39 mouse cellular contexts compared by ENCODE assay signal in the genomic region with DNA sequence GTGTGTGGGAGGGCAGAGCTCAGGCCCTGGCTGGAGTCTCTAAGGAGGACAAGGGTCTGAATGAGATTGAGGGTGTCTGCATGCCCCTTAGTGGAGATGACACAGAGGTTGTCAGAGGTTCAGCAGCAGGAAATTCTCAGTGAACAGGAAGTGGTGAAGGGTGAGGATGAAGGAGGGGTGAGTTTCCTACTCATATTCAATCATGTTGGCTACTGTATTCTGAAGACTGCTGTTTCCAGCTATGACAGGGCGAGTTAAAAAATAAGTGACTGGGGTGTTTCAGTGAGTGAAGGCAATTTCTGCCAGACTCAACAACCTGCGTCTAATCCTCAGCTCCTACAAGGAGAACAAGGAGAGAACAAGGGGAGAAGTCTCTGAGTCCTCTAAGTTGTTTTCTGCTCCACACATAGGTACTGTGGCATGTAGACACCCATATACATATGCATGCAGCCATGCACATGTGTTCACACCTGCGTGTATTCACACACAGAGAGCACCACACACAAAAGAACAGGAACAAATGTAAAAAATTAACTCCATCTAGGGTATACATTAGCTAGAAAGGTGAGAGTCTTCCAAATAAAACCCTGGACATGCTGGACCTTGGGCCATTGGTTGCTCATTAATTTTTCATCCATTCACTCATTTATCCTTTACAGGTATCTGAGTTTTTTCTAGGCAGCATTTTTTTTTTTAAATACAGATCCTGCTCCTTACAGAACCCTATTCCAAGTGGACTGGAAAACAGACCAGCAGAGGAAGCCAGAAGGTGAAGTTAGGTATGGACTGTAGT. TPM values are rescaled to one million over a fixed set of nuclear protein-coding genes. Genes with fewer than 3 reads are reported as not detected.
DNase-seq lines count a peak whose midpoint lies in the region; ATAC-seq and TF ChIP-seq lines count a peak whose summit lies in the region.
"Had no signal": no experiment of that assay in that cellular context is flagged by ENCODE, and none has a peak within 500 bp of the region (broad histone marks: within the 10 kb centered on the region; RNA-seq: fewer than 3 reads in every experiment).

No protein-coding gene starts in this region.

- no peak overlapping the region for H3K9ac ChIP-seq in kidney, embryonic 16.5 days (replicated peaks; ENCODE audit: low read length)
- H3K9ac ChIP-seq in kidney, postnatal 0 days (ENCODE audit: low read depth, low read length), result no peak overlapping the region
- H3K9ac ChIP-seq: embryonic facial prominence, embryonic 12.5 days; heart, embryonic 12.5 days; hindbrain, embryonic 15.5 days; intestine, embryonic 15.5 days; limb, embryonic 13.5 days; liver, embryonic 12.5 days; liver, postnatal 0 days; midbrain, embryonic 13.5 days; stomach, embryonic 15.5 days had no signal

- no peaks in the 10 kb centered on the region for H3K4me1 ChIP-seq in kidney, embryonic 16.5 days (ENCODE audit: insufficient read depth, low read length)
- H3K4me1 ChIP-seq in kidney, postnatal 0 days (replicated peaks; ENCODE audit: insufficient read depth, low read length), result no peaks in the 10 kb centered on the region
- H3K4me1 ChIP-seq: embryonic facial prominence, embryonic 12.5 days; heart, embryonic 12.5 days; hindbrain, embryonic 15.5 days; intestine, embryonic 15.5 days; limb, embryonic 13.5 days; liver, embryonic 12.5 days; midbrain, embryonic 13.5 days; stomach, embryonic 15.5 days had no signal

- DNase-seq in kidney, adult 11 months, result peak; percentile 53
- peak; percentile 40 for DNase-seq in induced T-regulatory cell, adult 2 months (ENCODE audit: low read depth)
- peak; percentile 7 for DNase-seq in kidney, postnatal 0 days (ENCODE audit: low spot score)
- no peak for DNase-seq in adrenal gland, postnatal 36 days
- DNase-seq in thymus, postnatal 4 days, result no peak
- no peak for DNase-seq in thymus, postnatal 10 days (ENCODE audit: low spot score in 2 of 2)
- DNase-seq: adrenal gland, postnatal 10 days; cerebellum, adult 11 months; cerebellum, adult 9-10 months; embryo, embryonic 11 days; heart, adult 2 months; liver, postnatal 0 days; lung, postnatal 10 days; retina, postnatal 1 day; right cerebral cortex, postnatal 14 days; thymus, postnatal 14 days had no signal

- WGBS in kidney, embryonic 16.5 days, result 68% methylated on average over 3 of the region's 3 CpGs
- 62% methylated on average over 3 of the region's 3 CpGs for WGBS in kidney, postnatal 0 days

- no peaks in the 10 kb centered on the region for H3K36me3 ChIP-seq in kidney, embryonic 16.5 days (ENCODE audit: insufficient read depth, low read length)
- no peaks in the 10 kb centered on the region for H3K36me3 ChIP-seq in kidney, postnatal 0 days (ENCODE audit: insufficient read depth, low read length)
- H3K36me3 ChIP-seq: embryonic facial prominence, embryonic 12.5 days; heart, embryonic 12.5 days; hindbrain, embryonic 15.5 days; intestine, embryonic 15.5 days; limb, embryonic 13.5 days; liver, embryonic 12.5 days; midbrain, embryonic 13.5 days; stomach, embryonic 15.5 days had no signal

- no peak overlapping the region for H3K4me3 ChIP-seq in kidney, embryonic 16.5 days (ENCODE audit: low read length)
- H3K4me3 ChIP-seq in kidney, postnatal 0 days (replicated peaks; ENCODE audit: low read depth, low read length), result no peak overlapping the region
- H3K4me3 ChIP-seq: embryonic facial prominence, embryonic 12.5 days; heart, adult 2 months; heart, embryonic 12.5 days; hindbrain, embryonic 15.5 days; intestine, embryonic 15.5 days; limb, embryonic 13.5 days; liver, embryonic 12.5 days; midbrain, embryonic 13.5 days; stomach, embryonic 15.5 days had no signal

- H3K27ac ChIP-seq in kidney, embryonic 16.5 days (ENCODE audit: low read length), result no peak overlapping the region; the same call in 1 of the 2 replicates
- peak overlapping the region; percentile 25; the same call in 1 of the 2 replicates for H3K27ac ChIP-seq in kidney, postnatal 0 days
- H3K27ac ChIP-seq: embryonic facial prominence, embryonic 12.5 days; heart, adult 2 months; hindbrain, embryonic 15.5 days; intestine, embryonic 15.5 days; limb, embryonic 13.5 days; liver, embryonic 12.5 days; macrophage; midbrain, embryonic 13.5 days; stomach, embryonic 15.5 days had no signal

- TF ChIP-seq CTCF in kidney, postnatal 0 days (IDR thresholded peaks at IDR 0.05; ENCODE audit: low read depth), result no peak

- H3K4me2 ChIP-seq in kidney, embryonic 16.5 days (replicated peaks; ENCODE audit: low read depth, low read length), result no peak overlapping the region
- H3K4me2 ChIP-seq in kidney, postnatal 0 days (ENCODE audit: low read length), result no peak overlapping the region
- H3K4me2 ChIP-seq: embryonic facial prominence, embryonic 12.5 days; heart, embryonic 12.5 days; hindbrain, embryonic 15.5 days; intestine, embryonic 15.5 days; limb, embryonic 13.5 days; liver, embryonic 12.5 days; midbrain, embryonic 13.5 days; stomach, embryonic 15.5 days had no signal

- no peak for ATAC-seq in kidney, embryonic 16.5 days (ENCODE audit: low FRiP score, low TSS enrichment)
- ATAC-seq in CD4-positive, CD25-positive, alpha-beta regulatory T cell, adult 4 months, result peak; percentile 91
- peak; percentile 77 for ATAC-seq in kidney, postnatal 0 days (replicated peaks; ENCODE audit: low FRiP score, low read depth)
- ATAC-seq: forebrain, embryonic 14.5 days; intestine, embryonic 15.5 days; liver, embryonic 12.5 days; liver, postnatal 0 days; midbrain, embryonic 13.5 days had no signal

- no peaks in the 10 kb centered on the region for H3K9me3 ChIP-seq in kidney, embryonic 16.5 days (ENCODE audit: low read length)
- H3K9me3 ChIP-seq in kidney, postnatal 0 days (replicated peaks; ENCODE audit: low read length), result no peaks in the 10 kb centered on the region
- H3K9me3 ChIP-seq: intestine, embryonic 15.5 days; liver, embryonic 12.5 days; stomach, embryonic 15.5 days had no signal

- no peaks in the 10 kb centered on the region for H3K27me3 ChIP-seq in kidney, embryonic 16.5 days (ENCODE audit: insufficient read depth, low read length)
- no peaks in the 10 kb centered on the region for H3K27me3 ChIP-seq in kidney, postnatal 0 days (ENCODE audit: insufficient read depth, low read length)
- H3K27me3 ChIP-seq: embryonic facial prominence, embryonic 12.5 days; heart, embryonic 12.5 days; hindbrain, embryonic 15.5 days; intestine, embryonic 15.5 days; limb, embryonic 13.5 days; liver, embryonic 12.5 days; midbrain, embryonic 13.5 days; stomach, embryonic 15.5 days had no signal

RNA-seq across cellular contexts. Expression of gene Ceacam3, which starts 7.0 kb away (rescaled TPM):
- polyA plus RNA-seq in kidney, embryonic 16.5 days (2015; fragmentation: Nextera tagmentation; extraction: Ambion mirVana), result not detected in 2 replicates
- not detected for polyA plus RNA-seq in CD4-positive, CD25-positive, alpha-beta regulatory T cell, adult 4 months (2017; shearing (Covaris generic))
- polyA plus RNA-seq in kidney, postnatal 0 days (2015; fragmentation: Nextera tagmentation; extraction: Ambion mirVana), result not detected in 2 replicates
- total RNA-seq in adrenal gland, postnatal 36 days (2021), result not detected
- total RNA-seq: adrenal gland, postnatal 10 days; ES-E14; gastrocnemius, adult 8-10 months; gastrocnemius, postnatal 4 days; heart, adult 2 months; hematopoietic stem cell, adult 5-6 weeks; layer of hippocampus, adult 18-20 months; left cerebral cortex, adult 8-10 months; left cerebral cortex, postnatal 36 days; megakaryocyte-erythroid progenitor cell, adult 5-6 weeks; monocyte, adult 5-6 weeks had no signal
- polyA plus RNA-seq: embryonic facial prominence, embryonic 12.5 days; forebrain, embryonic 14.5 days; heart, adult 2 months; heart, embryonic 12.5 days; heart, postnatal 0 days; hindbrain, embryonic 15.5 days; intestine, embryonic 15.5 days; limb, embryonic 13.5 days; liver, embryonic 12.5 days; liver, postnatal 0 days; macrophage; midbrain, embryonic 13.5 days; neural tube, embryonic 14.5 days had no signal

RNA-seq across cellular contexts. Expression of gene Psg29, which starts 46.2 kb away (rescaled TPM):
- polyA plus RNA-seq in kidney, embryonic 16.5 days (2015; fragmentation: Nextera tagmentation; extraction: Ambion mirVana), result not detected in 2 replicates
- polyA plus RNA-seq in CD4-positive, CD25-positive, alpha-beta regulatory T cell, adult 4 months (2017; shearing (Covaris generic)), result not detected
- polyA plus RNA-seq in kidney, postnatal 0 days (2015; fragmentation: Nextera tagmentation; extraction: Ambion mirVana), result not detected in 2 replicates
- not detected for total RNA-seq in adrenal gland, postnatal 36 days (2021)
- total RNA-seq: adrenal gland, postnatal 10 days; gastrocnemius, adult 8-10 months; gastrocnemius, postnatal 4 days; heart, adult 2 months; hematopoietic stem cell, adult 5-6 weeks; layer of hippocampus, adult 18-20 months; left cerebral cortex, postnatal 36 days; megakaryocyte-erythroid progenitor cell, adult 5-6 weeks; monocyte, adult 5-6 weeks had no signal
- polyA plus RNA-seq: embryonic facial prominence, embryonic 12.5 days; forebrain, embryonic 14.5 days; heart, adult 2 months; heart, embryonic 12.5 days; heart, postnatal 0 days; hindbrain, embryonic 15.5 days; intestine, embryonic 15.5 days; limb, embryonic 13.5 days; liver, embryonic 12.5 days; liver, postnatal 0 days; macrophage; midbrain, embryonic 13.5 days; neural tube, embryonic 14.5 days; stomach, embryonic 15.5 days had no signal

Comparison
In these comparisons a context has a peak if more than half of its experiments do, and no peak if none do; other contexts are left out.
1. DNase-seq: peak in kidney, adult 11 months (single experiment), induced T-regulatory cell, adult 2 months (single experiment) and kidney, postnatal 0 days (single experiment); none in adrenal gland, postnatal 36 days (0 of 2), thymus, postnatal 4 days (single experiment) and thymus, postnatal 10 days (0 of 2).